Mouse (Mus musculus): ENCODE data around the gene Trim16. TPM values are rescaled to one million over a fixed set of nuclear protein-coding genes. Genes with fewer than 3 reads are reported as not detected.

Trim16 gene
- total RNA-seq, 2 experiments from 2014 or later: 18.1 to 19.0 TPM

DNA sequence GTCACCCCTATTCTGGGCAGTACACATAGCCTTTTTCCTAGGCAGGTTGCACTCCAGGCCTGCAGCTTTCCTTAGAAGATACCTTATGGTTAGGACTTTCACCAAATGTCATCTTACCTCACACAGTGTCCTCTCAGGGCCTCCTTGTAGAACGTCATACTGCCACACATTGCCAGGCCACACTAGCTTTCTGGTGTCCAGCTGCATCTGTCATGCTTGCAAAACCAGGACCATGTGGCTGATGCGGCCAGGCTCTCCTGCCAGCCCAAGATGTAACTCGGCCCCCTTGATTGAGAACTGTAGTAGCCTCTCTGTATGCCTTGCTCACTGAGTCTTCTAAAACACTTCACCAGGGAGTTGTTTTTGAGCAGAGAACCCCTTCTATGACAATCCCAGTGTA is 7.9 kb downstream of the Trim16 start:
- ATAC-seq (replicated peaks; ENCODE audit: poor library complexity): no peak

DNA sequence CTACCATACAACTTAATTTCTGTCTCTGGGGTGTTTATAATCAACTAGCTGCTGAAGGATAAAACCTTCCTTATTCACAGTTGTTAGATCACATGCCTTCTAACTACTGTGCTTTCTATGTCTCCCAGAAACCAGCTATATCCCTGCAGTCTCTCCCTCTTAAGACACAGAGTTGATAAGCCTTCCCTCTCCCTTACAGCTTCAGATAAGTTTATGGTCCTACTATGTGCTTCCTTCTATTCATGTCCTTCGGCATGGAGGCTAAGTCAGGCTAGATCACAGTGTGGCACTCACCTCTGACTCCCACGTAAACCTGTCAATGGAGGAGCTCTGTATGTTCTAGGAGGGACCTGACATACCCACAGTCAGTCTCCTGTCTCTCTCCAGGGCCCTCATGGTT is 10.4 kb downstream of the Trim16 start:
- ATAC-seq (replicated peaks; ENCODE audit: poor library complexity): no peak

DNA sequence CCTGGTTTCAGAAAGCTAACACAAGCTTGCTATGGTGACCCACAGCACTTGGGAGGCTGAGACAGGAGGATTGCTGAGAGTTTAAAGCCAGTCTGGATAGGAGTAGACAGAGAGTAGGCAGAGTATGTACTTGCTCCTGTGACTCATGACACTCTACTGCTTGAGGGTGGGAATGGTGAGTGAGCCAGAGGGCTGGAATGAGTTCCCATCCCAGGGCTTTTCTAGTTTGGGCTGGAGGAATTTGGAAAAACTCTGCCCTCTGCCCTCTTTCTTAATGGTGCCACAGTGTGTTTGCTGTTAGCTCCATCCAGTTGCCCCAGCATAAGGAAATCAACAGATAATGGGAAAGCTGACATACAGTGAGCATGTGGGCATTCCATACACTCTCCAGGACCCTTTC is 11.9 kb downstream of the Trim16 start:
- no peak for ATAC-seq (replicated peaks; ENCODE audit: poor library complexity)

DNA sequence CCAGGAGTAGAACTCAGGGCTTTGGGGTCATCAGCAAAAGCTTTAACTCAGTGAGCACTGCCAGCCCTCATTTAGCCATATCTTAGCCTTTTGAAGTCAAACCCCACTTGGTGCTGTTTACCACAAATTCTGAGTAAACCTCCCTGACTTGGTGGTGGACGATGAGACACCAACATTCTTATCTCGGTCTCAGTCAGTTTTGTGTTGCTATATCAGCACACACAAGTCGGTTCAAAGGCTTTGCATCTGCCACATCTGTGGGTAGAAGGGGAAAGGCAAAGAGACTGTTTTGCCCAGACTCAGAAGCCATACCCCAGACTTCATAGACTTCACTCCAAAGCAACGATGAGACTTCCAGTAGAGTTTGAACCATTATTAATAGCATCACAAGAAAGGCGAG is 24.5 kb downstream of the Trim16 start:
- peak; percentile 55 for ATAC-seq (replicated peaks; ENCODE audit: poor library complexity)

DNA sequence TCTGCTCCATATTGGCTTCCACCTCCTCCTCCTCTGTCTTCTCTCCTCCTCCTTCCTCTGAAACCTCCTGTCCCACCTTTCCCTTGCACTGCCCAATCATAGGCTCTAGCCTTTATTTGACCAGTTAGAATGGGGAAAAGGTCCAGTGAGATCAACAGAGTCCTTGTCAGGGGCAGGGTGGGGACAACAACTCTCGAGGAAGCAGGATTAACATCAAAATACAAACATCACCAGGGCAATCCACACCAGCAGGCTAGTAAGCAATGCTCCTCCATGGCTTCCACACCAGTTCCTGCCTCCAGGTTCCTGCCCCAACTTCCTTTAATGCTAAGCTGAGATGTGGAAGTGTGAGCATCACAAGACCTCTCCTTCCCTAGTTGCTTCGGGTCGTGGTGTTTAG is 25.7 kb downstream of the Trim16 start:
- ATAC-seq (replicated peaks; ENCODE audit: poor library complexity): no peak

DNA sequence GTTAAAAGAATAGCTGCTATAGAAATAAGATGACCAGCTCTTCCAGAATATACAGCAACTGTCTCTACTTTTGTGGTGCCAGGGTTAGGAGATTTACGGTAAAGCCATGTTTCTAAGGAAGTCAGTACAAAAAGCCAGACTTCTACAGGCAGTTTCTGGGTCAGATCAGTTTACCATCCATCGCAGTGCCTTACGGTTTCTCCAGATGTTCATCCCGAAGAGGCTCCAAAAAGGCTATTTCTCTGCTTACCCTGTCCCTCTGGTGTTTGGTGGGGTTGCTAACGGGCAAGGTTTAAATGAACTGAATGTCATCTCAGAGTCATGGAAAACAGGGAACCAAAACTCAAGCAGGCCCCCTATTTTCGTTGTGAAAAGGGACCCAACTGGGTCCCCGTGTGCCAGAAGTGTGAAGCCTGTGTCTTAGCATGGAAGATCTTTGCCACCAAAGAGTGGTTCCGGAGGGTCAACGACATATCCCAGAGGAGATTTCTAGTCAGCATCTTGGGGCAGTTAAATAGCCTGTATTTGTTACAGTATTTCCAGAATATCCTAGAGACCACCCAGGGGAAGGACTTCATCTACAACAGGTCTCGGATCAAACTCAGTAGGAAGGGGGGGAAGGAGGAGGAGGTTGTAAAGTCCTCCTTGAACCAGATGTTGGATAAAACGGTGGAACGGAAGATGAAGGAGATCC is 27.1 kb downstream of the Trim16 start, which contains the start of gene Fbxw10:
Gene Fbxw10, plus strand, starts transcription at position 109 of the 694 bp plus-strand sequence.
- ATAC-seq (replicated peaks; ENCODE audit: poor library complexity): peak; percentile 53

DNA sequence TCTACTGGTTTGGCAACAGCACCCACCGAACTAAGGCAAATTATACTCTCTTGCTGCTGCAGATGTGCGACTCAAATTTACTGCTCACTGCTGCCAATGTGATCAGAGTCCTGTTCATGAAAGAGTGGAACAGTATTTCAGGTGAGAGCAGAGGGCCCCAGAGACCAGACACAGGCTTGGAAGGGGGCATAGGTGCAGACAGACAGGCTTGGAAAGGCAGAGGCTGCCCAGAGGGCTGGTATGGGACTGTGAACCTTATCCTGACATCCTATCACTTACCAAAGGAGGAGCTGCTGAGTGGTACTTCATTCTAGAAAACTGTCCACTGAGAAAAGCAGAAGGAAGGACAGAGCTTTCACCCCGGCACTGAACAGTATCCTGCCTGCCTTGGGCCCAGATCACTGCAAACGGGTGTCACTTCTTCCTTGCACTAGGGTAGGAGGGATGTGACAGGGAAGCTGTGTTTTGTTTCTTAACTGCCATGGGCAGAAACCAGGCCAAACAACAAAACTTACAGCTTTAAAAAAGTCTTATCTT is 27.7 kb downstream of the Trim16 start:
- ATAC-seq (replicated peaks; ENCODE audit: poor library complexity): peak; percentile 67

DNA sequence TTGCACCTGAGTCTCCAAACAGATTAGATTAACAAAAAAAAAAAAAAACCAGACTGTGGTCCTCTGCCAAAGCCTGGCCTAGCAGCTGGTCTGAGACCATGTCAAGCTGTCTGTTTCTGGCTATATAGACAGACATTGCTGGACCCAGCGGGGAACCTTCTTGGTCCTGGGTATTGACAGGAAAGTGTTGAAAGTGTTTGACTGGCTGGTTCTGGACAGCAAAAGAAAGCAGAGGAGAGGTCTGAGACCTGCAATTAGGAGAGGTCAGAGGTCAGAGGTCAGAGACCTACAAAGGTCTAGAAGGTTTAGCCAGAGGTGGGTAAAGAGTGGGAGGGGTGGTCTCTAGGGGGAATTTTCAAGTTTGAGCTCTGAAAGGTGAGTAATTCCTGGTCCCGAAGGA is 28.3 kb downstream of the Trim16 start:
- ATAC-seq (replicated peaks; ENCODE audit: poor library complexity): no peak

DNA sequence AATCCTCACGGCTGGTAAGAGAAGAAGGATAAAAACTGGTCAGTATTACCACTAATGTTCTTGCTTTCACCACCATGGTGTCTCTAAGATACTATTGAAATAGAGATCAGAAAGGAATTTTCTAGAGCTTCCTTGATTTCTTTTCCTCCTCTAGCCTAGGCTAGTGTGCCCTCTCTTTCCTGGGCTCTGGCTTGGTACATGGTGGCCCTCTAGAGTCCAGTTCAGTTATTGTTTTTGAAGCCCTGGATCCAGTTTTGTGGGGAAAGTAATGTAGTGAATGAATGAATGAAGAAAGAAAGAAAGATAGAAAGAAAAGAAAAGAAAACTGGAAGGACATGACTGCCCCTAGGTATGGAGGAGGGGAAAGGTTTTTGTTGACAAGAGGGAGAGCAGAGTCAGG is 31.2 kb downstream of the Trim16 start:
- peak; percentile 42; the same call in 1 of the 2 replicates for ATAC-seq (replicated peaks; ENCODE audit: poor library complexity)

DNA sequence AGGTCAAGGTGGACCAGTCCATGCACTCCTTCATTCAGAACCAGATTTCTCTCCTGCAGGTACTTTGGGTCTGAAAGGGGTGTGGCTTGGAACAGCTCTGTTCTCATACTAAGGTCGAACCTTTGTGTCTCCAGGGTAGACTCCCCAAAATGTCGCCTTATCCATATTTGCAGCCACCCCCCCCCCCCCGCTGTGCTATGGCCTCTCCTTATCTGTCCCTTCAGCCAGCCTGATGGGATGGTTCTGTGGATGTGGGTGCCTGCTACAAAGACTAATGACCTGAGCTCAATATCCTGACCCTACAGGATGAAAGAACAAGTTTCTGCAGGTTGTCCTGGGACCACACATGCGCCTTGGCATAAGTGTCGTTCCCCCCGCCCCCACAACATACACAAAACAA is 33.3 kb downstream of the Trim16 start:
- ATAC-seq (replicated peaks; ENCODE audit: poor library complexity): peak; percentile 76

DNA sequence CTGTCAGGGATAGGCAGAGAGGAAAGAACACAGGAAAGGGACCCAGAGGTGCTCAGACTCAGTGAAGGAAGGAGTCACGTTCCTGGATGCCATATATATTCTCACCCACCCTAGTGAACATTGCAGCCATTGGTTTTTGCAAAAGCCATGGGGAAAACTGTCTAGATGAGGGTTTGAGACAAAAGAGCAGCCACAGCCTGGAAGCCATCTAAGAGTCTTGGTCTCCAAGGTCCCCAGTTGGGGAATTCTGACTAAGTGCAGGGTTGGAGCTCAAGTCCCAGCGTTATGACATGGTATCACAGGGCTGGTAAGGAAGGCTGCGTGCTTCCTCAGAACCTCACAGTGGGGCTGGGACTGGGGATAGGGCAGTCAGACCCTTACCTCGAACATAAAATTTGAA is 45.5 kb downstream of the Trim16 start:
- no peak for ATAC-seq (replicated peaks; ENCODE audit: poor library complexity)

DNA sequence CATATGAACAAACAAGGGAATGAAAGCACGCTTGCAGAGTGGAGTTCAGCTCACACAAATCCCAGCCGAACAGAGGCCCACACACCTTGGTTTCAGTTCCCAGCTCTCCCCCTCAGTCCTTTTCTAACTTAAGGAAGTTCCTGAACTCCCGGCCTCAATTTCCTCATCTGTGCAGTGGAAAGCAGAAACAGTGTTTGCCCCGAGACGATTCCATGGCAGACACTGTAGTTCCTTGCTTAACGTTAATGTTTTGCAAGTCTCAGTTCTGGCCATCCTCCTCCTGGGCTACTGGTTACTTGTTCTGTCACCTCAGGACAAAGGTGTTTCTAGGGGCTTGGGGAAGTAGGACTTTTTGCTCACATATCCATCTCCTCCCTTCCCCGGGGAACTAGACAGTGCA is 46.7 kb downstream of the Trim16 start:
- ATAC-seq (replicated peaks; ENCODE audit: poor library complexity): peak; percentile 72

DNA sequence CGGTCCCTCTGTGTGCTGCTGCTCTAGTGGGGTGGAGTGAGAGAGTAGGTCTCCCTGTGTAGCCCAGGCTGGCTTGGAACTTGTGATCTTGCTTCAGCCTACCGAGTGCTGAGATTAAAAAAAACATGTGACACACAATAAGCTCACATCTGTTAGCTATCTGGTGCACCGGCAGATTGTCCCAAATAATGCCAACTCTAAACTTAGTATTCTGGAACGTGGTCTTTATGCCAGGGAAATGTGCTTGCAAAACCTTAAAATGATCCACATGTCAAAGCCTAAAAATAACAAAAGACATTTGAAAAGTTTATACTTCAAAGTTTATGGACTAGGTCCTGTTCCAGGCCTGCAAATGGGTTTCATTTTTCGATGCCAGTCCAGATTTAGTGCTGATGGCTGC is 49.2 kb downstream of the Trim16 start:
- ATAC-seq (replicated peaks; ENCODE audit: poor library complexity): no peak

DNA sequence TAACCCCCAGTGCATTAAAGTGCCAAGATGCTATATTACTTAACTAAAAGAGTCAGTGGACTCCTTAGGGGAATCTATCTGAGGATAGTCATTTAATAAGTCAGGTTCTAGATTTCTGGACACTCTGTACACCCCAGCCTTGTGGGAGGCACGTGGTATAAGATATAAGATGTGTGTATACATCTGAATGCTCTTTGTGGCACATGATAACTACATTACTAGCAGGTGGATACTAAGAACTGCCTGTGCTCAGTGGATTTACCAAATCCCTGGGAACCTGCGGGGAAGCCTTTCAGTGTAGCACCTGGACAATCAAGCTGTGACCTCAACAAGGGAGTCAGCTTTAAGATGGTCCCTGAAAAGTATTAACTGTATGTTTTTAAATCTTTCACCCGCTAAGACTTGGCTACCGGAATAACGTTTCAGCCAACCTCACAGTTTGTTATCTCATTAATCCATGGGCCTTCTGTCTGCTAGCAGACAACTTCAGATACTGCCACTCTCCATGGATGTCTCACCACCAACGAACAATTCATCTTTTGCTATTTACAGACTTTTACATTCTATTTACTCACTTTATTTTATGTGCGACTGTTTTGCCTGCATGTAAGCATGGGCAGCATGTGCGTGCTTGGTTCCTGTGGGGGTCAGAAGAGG is 49.8 kb downstream of the Trim16 start:
- peak; percentile 69 for ATAC-seq (replicated peaks; ENCODE audit: poor library complexity)

DNA sequence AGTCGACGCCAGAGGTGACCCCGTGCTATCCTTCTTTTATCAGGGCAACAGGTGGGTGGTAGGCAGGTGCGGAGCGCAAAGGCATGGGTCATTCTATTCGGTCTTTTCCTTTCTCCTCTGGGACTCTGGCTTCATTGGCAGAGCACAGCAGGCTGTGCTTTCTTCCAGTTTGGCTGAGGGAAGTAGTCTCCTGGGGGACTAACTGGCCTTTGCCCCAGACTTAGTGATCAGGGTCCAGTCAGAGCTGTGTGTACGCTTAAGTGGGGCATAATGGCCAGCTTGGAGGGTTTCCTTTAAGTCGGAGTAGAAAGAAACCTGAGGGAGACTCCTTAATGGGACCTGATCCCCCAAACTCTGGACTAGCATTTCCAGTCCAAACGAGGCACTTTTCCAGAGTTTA is 53.4 kb downstream of the Trim16 start:
- no peak for ATAC-seq (replicated peaks; ENCODE audit: poor library complexity)

DNA sequence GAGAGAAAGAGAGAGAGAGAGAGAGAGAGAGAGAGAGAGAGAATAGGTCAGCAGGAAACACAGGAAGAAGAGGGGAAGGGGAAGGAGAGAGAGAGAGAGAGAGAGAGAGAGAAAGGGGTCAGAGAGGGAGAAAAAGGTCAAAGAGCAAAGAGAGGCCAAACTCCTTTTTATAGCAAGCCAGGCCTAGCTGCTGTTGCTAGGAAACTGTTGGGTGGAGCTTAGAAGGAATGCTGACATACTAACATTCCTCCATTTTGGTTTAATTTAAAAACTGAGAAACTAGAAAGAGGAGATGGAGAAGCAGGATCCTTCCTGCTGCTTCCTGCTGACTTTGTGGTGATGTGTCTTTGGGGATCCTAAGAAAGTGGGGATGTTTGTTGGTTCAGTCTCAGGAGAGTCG is 55.7 kb downstream of the Trim16 start:
- ATAC-seq (replicated peaks; ENCODE audit: poor library complexity): no peak

DNA sequence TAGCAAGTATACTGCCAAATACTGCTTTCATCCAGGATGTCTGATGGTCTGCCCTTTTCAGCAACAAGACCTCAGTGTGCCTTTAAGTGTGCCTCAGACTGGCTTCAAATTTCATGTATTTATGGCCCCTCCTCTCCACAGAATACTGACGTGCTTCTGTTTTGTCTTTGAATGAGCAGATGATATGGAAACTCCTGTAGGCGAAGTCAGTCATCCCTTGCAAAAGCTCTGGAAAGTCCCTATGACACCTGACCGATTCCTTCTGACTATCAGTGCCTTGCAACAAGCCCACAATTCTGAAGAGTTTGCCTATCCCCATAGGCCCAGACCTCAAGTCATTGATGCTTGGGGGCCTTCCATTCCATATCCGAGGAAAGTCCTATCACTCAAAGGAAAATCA is 56.4 kb downstream of the Trim16 start:
- no peak for ATAC-seq (replicated peaks; ENCODE audit: poor library complexity)

DNA sequence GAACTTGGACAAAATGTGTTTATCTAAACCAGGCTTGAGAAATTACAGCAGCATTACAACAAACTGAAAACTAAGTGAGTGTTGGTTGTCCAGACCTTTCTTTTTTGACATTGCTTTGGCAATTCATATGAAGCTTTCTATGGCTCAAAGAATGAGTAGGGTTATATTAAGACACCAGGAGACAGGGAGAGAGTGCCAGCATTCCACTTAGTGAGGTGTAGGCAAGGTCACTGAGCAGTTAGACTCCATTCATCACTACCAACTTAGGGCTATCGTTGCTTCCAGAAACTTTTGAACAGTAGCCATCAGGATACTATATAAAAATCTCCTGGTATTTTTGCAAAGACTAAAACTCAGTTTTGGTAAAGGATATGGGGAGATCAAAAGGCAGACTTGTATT is 57.4 kb downstream of the Trim16 start:
- ATAC-seq (replicated peaks; ENCODE audit: poor library complexity): no peak

DNA sequence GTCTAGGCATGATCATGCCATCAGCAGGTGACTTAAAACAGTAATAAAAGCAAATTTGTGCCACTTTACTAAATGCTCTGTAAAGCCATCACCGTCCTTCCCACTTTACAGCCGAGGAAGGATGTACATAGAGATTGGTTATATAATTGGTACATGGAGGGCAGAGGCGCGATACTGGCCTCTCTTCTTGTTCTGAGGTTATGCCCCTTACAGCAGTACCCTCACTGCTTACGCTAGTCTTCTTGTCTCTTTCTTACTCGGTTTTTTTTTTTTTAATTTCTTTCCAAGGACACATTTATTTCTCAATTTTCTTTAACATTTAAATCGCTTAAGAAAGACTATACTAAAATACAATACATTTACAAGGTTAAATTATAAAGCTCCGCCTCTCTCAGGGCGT is 58.7 kb downstream of the Trim16 start:
- no peak for ATAC-seq (replicated peaks; ENCODE audit: poor library complexity)

DNA sequence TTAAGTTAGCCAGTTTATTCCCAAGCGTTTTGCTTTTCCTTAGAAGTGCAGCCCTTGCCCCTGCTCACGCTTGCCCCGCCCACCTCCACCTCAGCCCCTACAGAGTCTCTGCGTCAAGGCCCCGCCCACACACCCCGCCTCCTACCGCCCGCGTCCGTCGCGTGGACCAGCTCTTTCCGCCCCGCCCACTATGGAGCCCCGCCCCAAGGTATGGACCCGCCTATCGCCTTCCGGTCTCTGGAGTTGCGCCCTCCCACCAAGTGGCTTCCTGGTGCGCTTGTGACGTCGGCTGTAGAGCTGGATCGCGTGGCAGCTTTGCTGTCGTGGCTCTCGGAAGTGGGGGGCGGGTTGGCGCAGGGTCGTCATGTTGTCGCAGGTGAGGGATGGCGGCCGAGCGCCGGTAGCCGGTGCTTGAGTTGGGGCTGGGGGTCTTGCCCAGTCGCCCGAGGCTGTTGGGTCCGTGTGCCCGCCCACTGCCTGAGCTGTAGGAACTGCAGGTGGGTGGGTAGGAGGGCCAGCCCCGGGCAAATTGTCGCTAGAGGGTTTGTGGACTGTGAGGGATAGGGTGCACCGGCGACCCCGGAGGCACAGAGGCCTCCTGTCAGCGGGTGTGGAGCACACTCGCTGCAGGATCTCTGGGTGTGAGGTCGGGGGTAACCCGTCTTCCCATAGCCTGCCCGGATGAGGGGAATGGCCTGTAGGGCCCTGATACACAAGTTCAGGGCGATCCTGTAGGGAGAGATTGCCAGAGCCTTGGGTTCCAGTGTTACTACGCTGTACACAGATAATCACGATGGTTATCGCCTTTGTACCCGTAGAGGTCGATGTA is 59.4 kb downstream of the Trim16 start, which contains the start of gene Tvp23b:
Gene Tvp23b, plus strand, starts transcription at position 236 of the 829 bp plus-strand sequence.
- peak; percentile 89 for ATAC-seq (replicated peaks; ENCODE audit: poor library complexity)

DNA sequence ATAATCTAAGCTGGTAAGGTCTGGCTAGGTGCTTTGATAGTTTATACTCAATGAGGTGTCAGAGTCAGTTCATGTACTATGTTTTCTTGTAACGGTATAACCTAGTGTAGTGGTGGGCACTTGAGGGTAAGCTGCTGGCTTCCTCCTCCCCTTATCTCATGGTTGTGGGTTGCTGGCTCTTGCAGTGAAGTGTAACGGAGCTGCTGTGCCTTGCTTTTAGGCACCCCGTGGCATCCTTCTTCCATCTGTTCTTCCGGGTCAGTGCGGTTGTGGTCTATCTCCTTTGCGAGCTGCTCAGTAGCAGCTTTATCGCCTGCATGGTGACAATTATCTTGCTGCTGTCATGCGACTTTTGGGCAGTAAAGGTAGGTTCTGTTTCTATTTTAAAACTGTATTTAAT is 63.4 kb downstream of the Trim16 start:
- peak; percentile 42 for ATAC-seq (replicated peaks; ENCODE audit: poor library complexity)
